Mouse (Mus musculus): ENCODE results near the gene Mapt. TPM values are rescaled to one million over a fixed set of nuclear protein-coding genes. Genes with fewer than 3 reads are reported as not detected.
A peak's percentile ranks its signal among the peaks of the same experiment; 100 is the strongest.

Mapt gene
- polyA plus RNA-seq, 1 experiment from 2014 or later, result 711 TPM

GRCm38 (mm10) chr11:104264683-104265082 is 33.5 kb downstream of the Mapt start:
- peaks cover 4% of the 10 kb centered on the region; the same call in 1 of the 2 replicates for H3K36me3 ChIP-seq
- H3K9ac ChIP-seq, result no peak overlapping the region
- no peaks in the 10 kb centered on the region for H3K9me3 ChIP-seq
- no peak overlapping the region for H3K4me2 ChIP-seq
- H3K27me3 ChIP-seq, result no peaks in the 10 kb centered on the region
- H3K4me1 ChIP-seq (replicated peaks), result peaks cover 8% of the 10 kb centered on the region; the same call in 1 of the 2 replicates
- 89% methylated on average over 6 of the region's 6 CpGs for WGBS
- no peak for ATAC-seq (ENCODE audit: low FRiP score)
- H3K4me3 ChIP-seq, result no peak overlapping the region
- no peak overlapping the region for H3K27ac ChIP-seq

GRCm38 (mm10) chr11:104265669-104266068 is 34.5 kb downstream of the Mapt start:
- Histone ChIP-seq H3K4me3 (no peak overlapping the region), H3K27ac (no peak overlapping the region), H3K27me3 (no peaks in the 10 kb centered on the region), H3K4me1 (replicated peaks) (peaks cover 12% of the 10 kb centered on the region), H3K9ac (no peak overlapping the region), H3K36me3 (peaks cover 4% of the 10 kb centered on the region; the same call in 1 of the 2 replicates), H3K4me2 (no peak overlapping the region), H3K9me3 (no peaks in the 10 kb centered on the region)
- ATAC-seq (ENCODE audit: low FRiP score), result no peak

GRCm38 (mm10) chr11:104267380-104267779 is 36.2 kb downstream of the Mapt start:
- no peaks in the 10 kb centered on the region for H3K9me3 ChIP-seq
- peaks cover 4% of the 10 kb centered on the region; the same call in 1 of the 2 replicates for H3K36me3 ChIP-seq
- ATAC-seq (ENCODE audit: low FRiP score), result no peak
- WGBS, result 85% methylated on average over 11 of the region's 11 CpGs
- no peak overlapping the region for H3K4me2 ChIP-seq
- no peaks in the 10 kb centered on the region for H3K27me3 ChIP-seq
- H3K27ac ChIP-seq, result no peak overlapping the region
- H3K4me1 ChIP-seq (replicated peaks), result peaks cover 25% of the 10 kb centered on the region
- no peak overlapping the region for H3K4me3 ChIP-seq
- H3K9ac ChIP-seq, result no peak overlapping the region

- Histone ChIP-seq H3K36me3 (peaks cover 4% of the 10 kb centered on the region; the same call in 1 of the 2 replicates), H3K27me3 (no peaks in the 10 kb centered on the region), H3K4me2 (no peak overlapping the region), H3K9ac (no peak overlapping the region), H3K4me1 (replicated peaks) (peaks cover 33% of the 10 kb centered on the region), H3K27ac (no peak overlapping the region), H3K9me3 (no peaks in the 10 kb centered on the region), H3K4me3 (no peak overlapping the region)
- no peak for ATAC-seq (ENCODE audit: low FRiP score)
- 61% methylated on average over 9 of the region's 9 CpGs for WGBS
These were observed 38.2 kb downstream of the Mapt start for GRCm38 (mm10) chr11:104269385-104269822.

- WGBS, result 78% methylated on average over 3 of the region's 3 CpGs
- Histone ChIP-seq H3K36me3 (peaks cover 4% of the 10 kb centered on the region; the same call in 1 of the 2 replicates), H3K4me1 (replicated peaks) (peaks cover 33% of the 10 kb centered on the region), H3K27me3 (no peaks in the 10 kb centered on the region), H3K9ac (no peak overlapping the region), H3K4me3 (no peak overlapping the region), H3K4me2 (no peak overlapping the region), H3K27ac (no peak overlapping the region), H3K9me3 (no peaks in the 10 kb centered on the region)
- no peak for ATAC-seq (ENCODE audit: low FRiP score)
These were observed 39.3 kb downstream of the Mapt start for GRCm38 (mm10) chr11:104270452-104270851.

- H3K27me3 ChIP-seq, result no peaks in the 10 kb centered on the region
- H3K36me3 ChIP-seq, result peaks cover 4% of the 10 kb centered on the region; the same call in 1 of the 2 replicates
- no peak for ATAC-seq (ENCODE audit: low FRiP score)
- no peak overlapping the region for H3K9ac ChIP-seq
- H3K4me2 ChIP-seq, result no peak overlapping the region
- no peak overlapping the region for H3K4me3 ChIP-seq
- no peaks in the 10 kb centered on the region for H3K9me3 ChIP-seq
- peaks cover 33% of the 10 kb centered on the region for H3K4me1 ChIP-seq (replicated peaks)
- H3K27ac ChIP-seq, result no peak overlapping the region
- WGBS, result 74% methylated on average over 4 of the region's 4 CpGs
These were observed 39.7 kb downstream of the Mapt start for GRCm38 (mm10) chr11:104270876-104271275.

GRCm38 (mm10) chr11:104271876-104272275 is 40.7 kb downstream of the Mapt start:
- Histone ChIP-seq H3K36me3 (peaks cover 4% of the 10 kb centered on the region; the same call in 1 of the 2 replicates), H3K27ac (peak overlapping the region; percentile 24; the same call in 1 of the 2 replicates), H3K4me2 (no peak overlapping the region), H3K9me3 (no peaks in the 10 kb centered on the region), H3K9ac (0 out of 2 replicates have a peak overlapping the region, but pooled peaks have one; percentile 3), H3K4me1 (replicated peaks) (peaks cover 33% of the 10 kb centered on the region), H3K4me3 (no peak overlapping the region), H3K27me3 (no peaks in the 10 kb centered on the region)
- WGBS, result 72% methylated on average over 6 of the region's 6 CpGs
- no peak for ATAC-seq (ENCODE audit: low FRiP score)

- Histone ChIP-seq H3K27ac (no peak overlapping the region), H3K36me3 (peaks cover 4% of the 10 kb centered on the region; the same call in 1 of the 2 replicates), H3K4me1 (replicated peaks) (peaks cover 31% of the 10 kb centered on the region), H3K4me2 (no peak overlapping the region), H3K4me3 (no peak overlapping the region), H3K9ac (no peak overlapping the region), H3K9me3 (no peaks in the 10 kb centered on the region), H3K27me3 (no peaks in the 10 kb centered on the region)
- WGBS, result 56% methylated on average over 8 of the region's 8 CpGs
- ATAC-seq (ENCODE audit: low FRiP score), result no peak
These were observed 41.2 kb downstream of the Mapt start for GRCm38 (mm10) chr11:104272352-104272751.

- 87% methylated on average over 7 of the region's 7 CpGs for WGBS
- no peak overlapping the region for H3K4me2 ChIP-seq
- no peak overlapping the region for H3K9ac ChIP-seq
- no peak for ATAC-seq (ENCODE audit: low FRiP score)
- H3K9me3 ChIP-seq, result no peaks in the 10 kb centered on the region
- H3K4me1 ChIP-seq (replicated peaks), result peaks cover 37% of the 10 kb centered on the region
- no peak overlapping the region for H3K4me3 ChIP-seq
- no peaks in the 10 kb centered on the region for H3K36me3 ChIP-seq
- no peak overlapping the region for H3K27ac ChIP-seq
- no peaks in the 10 kb centered on the region for H3K27me3 ChIP-seq
These were observed 44.6 kb downstream of the Mapt start for GRCm38 (mm10) chr11:104275765-104276164.

GRCm38 (mm10) chr11:104278222-104278621 is 47.0 kb downstream of the Mapt start:
- H3K27ac ChIP-seq, result no peak overlapping the region
- 8% methylated on average over 20 of the region's 20 CpGs for WGBS
- no peak overlapping the region for H3K4me3 ChIP-seq
- H3K27me3 ChIP-seq, result no peaks in the 10 kb centered on the region
- no peak overlapping the region for H3K9ac ChIP-seq
- no peak overlapping the region for H3K4me2 ChIP-seq
- peaks cover 14% of the 10 kb centered on the region for H3K36me3 ChIP-seq
- peaks cover 17% of the 10 kb centered on the region for H3K4me1 ChIP-seq (replicated peaks)
- no peaks in the 10 kb centered on the region for H3K9me3 ChIP-seq
- ATAC-seq (ENCODE audit: low FRiP score), result no peak

GRCm38 (mm10) chr11:104279049-104279448 is 47.9 kb downstream of the Mapt start:
- no peak for ATAC-seq (ENCODE audit: low FRiP score)
- no peak overlapping the region for H3K27ac ChIP-seq
- no peaks in the 10 kb centered on the region for H3K27me3 ChIP-seq
- H3K4me2 ChIP-seq, result no peak overlapping the region
- WGBS, result 81% methylated on average over 4 of the region's 4 CpGs
- H3K9me3 ChIP-seq, result no peaks in the 10 kb centered on the region
- peaks cover 17% of the 10 kb centered on the region for H3K4me1 ChIP-seq (replicated peaks)
- H3K4me3 ChIP-seq, result no peak overlapping the region
- H3K36me3 ChIP-seq, result peaks cover 14% of the 10 kb centered on the region
- H3K9ac ChIP-seq, result no peak overlapping the region

GRCm38 (mm10) chr11:104279538-104279937 is 48.3 kb downstream of the Mapt start:
- 69% methylated on average over 3 of the region's 3 CpGs for WGBS
- H3K9me3 ChIP-seq, result no peaks in the 10 kb centered on the region
- ATAC-seq (ENCODE audit: low FRiP score), result no peak

GRCm38 (mm10) chr11:104281501-104281900 is 50.3 kb downstream of the Mapt start:
- ATAC-seq (ENCODE audit: low FRiP score), result no peak
- Histone ChIP-seq H3K9me3 (no peaks in the 10 kb centered on the region), H3K9ac (no peak overlapping the region), H3K27me3 (no peaks in the 10 kb centered on the region), H3K4me1 (replicated peaks) (peaks cover 17% of the 10 kb centered on the region), H3K27ac (no peak overlapping the region), H3K4me3 (no peak overlapping the region), H3K36me3 (peaks cover 39% of the 10 kb centered on the region), H3K4me2 (no peak overlapping the region)
- 85% methylated on average over 5 of the region's 5 CpGs for WGBS

More at GRCm38 (mm10) chr11:104279538-104279937, 48.3 kb downstream of the Mapt start:
- H3K9ac ChIP-seq, result no peak overlapping the region
- H3K4me3 ChIP-seq, result no peak overlapping the region
- H3K4me1 ChIP-seq (replicated peaks), result peaks cover 17% of the 10 kb centered on the region
- no peaks in the 10 kb centered on the region for H3K27me3 ChIP-seq
- peaks cover 19% of the 10 kb centered on the region for H3K36me3 ChIP-seq
- no peak overlapping the region for H3K4me2 ChIP-seq
- H3K27ac ChIP-seq, result no peak overlapping the region

Measured in hindbrain, embryonic 13.5 days (tissue).